Mouse (Mus musculus) frontal cortex, adult 2 months (tissue): ENCODE measurements around the gene Bmp4. TPM values are rescaled to one million over a fixed set of nuclear protein-coding genes. Genes with fewer than 3 reads are reported as not detected.

ENCODE experiments used
- DNase-seq, 2 experiments: peaks; one replicate each; pipeline ENCODE4 v3.0.0; 2022; ENCODE audit warnings: low spot score in 1 of 2; ENCODE audit errors: extremely low spot score in 1 of 2
- polyA plus RNA-seq: library from polyadenylated mRNA; depleted of rRNA; stranded (reverse); fragments of >200 nt; gene quantifications from 2 replicates; pipeline ENCODE4 v1.2.3, GENCODE M21; 2012; rRNA removed

The Bmp4 gene
- 5.4 and 8.1 TPM in 2 replicates for polyA plus RNA-seq

- no peak for DNase-seq
These were observed at the start of gene Bmp4 for GRCm38 (mm10) chr14:46390249-46390775. Gene Bmp4, minus strand, starts transcription at chr14:46390669.

- DNase-seq: no peak
These were observed 49.1 kb upstream of the Bmp4 start for GRCm38 (mm10) chr14:46439461-46440048.

- DNase-seq: no peak
These were observed 46.1 kb upstream of the Bmp4 start for GRCm38 (mm10) chr14:46436471-46437090.

- no peak for DNase-seq
These were observed 39.8 kb upstream of the Bmp4 start for GRCm38 (mm10) chr14:46430231-46430630.

GRCm38 (mm10) chr14:46427251-46427650, 36.8 kb upstream of the Bmp4 start:
- no peak for DNase-seq

GRCm38 (mm10) chr14:46421823-46422222, 31.4 kb upstream of the Bmp4 start:
- no peak for DNase-seq

GRCm38 (mm10) chr14:46419269-46419668, 28.8 kb upstream of the Bmp4 start:
- DNase-seq: no peak

GRCm38 (mm10) chr14:46418371-46419097, 28.1 kb upstream of the Bmp4 start:
- no peak for DNase-seq

GRCm38 (mm10) chr14:46412497-46413000, 22.1 kb upstream of the Bmp4 start:
- no peak for DNase-seq

- DNase-seq: no peak
These were observed 20.2 kb upstream of the Bmp4 start for GRCm38 (mm10) chr14:46410557-46411120.

- DNase-seq: peak in 1 of 2 experiments; percentile 6
These were observed 18.5 kb upstream of the Bmp4 start for GRCm38 (mm10) chr14:46409016-46409415.

GRCm38 (mm10) chr14:46408319-46408718, 17.9 kb upstream of the Bmp4 start:
- no peak for DNase-seq

GRCm38 (mm10) chr14:46399925-46400324, 9.5 kb upstream of the Bmp4 start:
- DNase-seq: no peak

- no peak for DNase-seq
These were observed 7.7 kb upstream of the Bmp4 start for GRCm38 (mm10) chr14:46398091-46398695.

- DNase-seq: no peak
These were observed 1.2 kb upstream of the Bmp4 start for GRCm38 (mm10) chr14:46391621-46392170.

- no peak for DNase-seq
These were observed 826 bp downstream of the Bmp4 start for GRCm38 (mm10) chr14:46389438-46390248.

GRCm38 (mm10) chr14:46388636-46389035, 1.8 kb downstream of the Bmp4 start:
- no peak for DNase-seq

GRCm38 (mm10) chr14:46387821-46388481, 2.5 kb downstream of the Bmp4 start:
- no peak for DNase-seq

GRCm38 (mm10) chr14:46387357-46387671, 3.2 kb downstream of the Bmp4 start:
- DNase-seq: peak in 1 of 2 experiments; percentile 14
